Mouse (Mus musculus) urinary bladder, adult 18-20 months (tissue): ENCODE measurements around the gene Ssbp3.

Experiments used
- DNase-seq, 2 experiments: peaks; one replicate each; pipeline ENCODE4 v3.0.0; 2022; ENCODE audit warnings: low spot score in 2 of 2, mixed read lengths in 2 of 2

The Ssbp3 gene

DNA sequence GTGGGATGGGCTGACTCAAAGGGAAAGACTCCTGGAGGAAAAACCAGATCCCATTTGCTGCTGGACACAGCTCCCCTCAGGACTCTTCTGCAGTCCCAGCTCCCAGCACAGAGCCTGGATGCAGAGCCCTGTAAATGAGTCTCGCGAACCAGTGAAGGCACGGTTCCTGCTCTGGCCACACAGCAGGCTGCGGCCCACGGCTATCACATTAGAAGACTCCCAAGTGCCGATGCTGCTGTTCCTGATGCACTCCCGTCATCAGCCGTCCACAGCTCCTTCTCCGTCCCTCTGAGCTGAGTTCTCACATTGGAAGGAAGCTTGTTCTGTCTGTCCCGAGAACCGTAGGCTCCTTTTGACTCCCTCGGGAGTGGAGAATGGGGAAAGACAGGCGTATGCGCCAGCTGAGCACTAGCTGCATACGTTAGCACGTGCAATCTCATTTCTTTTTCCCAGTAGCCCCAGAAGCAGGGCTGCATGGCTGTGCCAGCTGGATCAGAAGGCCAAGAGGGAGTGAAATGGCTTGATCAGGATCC, 186.4 kb downstream of the Ssbp3 start, which contains the start of gene Cdcp2:
Gene Cdcp2 (plus strand): TSS at position 51 of the 533 bp plus-strand sequence.
- no peak for DNase-seq

DNA sequence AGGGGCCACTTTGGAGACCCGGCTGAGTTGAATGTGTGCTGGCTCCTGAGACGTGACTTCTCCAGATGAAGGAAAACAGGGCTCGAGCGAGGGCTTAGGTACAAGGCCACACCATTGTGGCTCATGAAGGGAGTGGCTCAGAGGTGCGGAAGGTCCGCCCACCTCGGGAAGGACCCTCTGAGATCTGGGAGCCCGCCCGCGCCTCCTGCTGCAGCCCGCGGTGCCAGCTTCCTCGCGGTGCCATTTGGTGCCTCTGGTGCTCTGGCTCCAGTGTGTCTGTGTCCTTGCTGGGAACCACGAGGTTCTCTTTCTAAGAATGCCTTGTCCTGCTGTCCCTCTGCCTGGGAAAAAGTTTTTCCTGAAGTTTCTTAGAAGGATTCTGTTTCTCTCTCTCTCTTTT, 187.4 kb downstream of the Ssbp3 start:
- DNase-seq: no peak

DNA sequence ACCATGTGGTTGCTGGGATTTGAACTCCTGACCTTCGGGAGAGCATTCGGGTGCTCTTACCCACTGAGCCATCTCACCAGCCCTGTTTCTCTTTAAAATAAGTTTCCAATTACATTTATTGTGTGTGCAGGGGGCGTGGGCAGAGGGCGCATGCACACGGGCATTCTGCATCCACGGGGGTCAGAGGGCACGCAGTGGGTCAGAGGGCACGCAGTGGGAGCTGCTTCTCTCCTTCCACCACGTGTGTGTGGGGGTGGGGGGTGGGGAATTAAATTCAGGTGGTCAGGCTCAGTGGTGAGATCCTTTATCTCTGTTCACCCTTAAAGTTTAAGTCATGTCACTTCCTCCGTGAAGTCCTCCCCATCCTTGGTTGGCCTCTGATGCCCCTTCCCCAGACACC, 187.9 kb downstream of the Ssbp3 start:
- no peak for DNase-seq

DNA sequence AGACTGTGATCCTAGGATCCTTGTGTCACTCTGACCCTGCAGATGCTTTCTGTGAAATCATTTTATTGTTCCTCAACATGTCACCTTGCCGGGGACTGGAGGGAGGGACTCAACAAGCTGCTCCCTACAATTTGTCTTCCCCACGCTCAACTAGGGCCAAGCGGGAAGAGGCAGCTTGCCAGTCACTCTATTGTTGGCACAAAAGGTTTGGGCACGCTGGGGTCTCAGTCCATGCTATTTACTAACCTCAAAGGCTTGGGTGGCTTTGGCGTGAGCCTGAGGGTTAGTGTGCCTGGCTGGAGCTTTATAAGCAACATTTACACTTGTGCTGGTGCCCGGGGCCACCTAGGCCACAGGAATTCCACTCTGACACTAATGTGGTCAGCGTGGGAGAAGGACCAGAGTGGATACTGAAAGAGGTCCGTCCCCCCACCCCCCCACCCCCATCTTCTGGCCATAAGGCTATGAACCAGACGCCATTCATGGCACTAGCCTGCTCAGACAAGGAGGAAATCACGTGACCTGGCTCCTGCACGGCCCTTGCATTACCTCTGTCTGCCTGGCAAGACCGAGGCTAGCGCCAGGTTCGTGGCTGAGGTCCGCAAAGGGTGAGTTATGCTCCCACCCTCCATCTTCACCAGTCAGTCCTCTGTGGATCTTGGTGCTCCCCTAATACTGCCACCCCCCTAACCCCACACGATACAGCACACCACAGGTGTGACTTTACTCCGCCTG, 188.5 kb downstream of the Ssbp3 start:
- no peak for DNase-seq
